Mouse (Mus musculus): ENCODE data around the gene Zkscan5. TPM values are rescaled to one million over a fixed set of nuclear protein-coding genes. Genes with fewer than 3 reads are reported as not detected.
"Not testable (repeated sequence)": the region's sequence is repeated elsewhere in the genome, so short reads cannot be mapped to it uniquely, and the experiment has no call there.

Gene Zkscan5
- polyA plus RNA-seq, 1 experiment = 10.1 TPM

DNA sequence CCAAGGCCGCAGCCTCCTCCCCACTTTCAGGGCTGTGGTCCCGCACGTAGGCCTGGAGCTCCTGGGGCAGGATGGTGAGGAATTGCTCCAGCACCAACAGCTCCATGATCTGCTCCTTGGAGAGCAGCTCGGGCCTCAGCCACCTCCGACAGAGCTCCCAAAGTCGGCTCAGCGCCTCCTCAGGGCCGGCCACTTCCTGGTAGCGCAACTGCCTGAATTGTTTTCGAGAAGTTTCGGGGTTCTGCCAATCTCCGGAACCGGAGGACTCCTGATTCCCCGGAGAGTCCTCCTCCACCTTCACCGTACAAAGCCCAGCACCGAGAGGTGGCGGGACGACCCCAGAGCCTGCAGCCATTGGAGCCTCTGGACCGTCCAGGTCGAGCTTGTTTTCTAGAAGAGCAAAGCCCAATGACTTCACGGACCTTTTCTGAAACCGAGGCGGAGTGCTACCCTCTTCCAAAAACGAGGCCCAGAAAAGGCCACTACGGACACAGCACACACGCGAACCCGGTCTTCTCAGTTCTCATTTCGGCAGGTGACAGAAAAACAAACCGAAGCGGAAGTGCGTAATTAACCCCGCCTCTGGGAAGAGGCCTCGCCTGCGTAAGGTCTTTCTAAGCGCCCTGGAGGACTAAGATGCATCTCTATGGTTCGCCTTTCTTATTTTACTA lies 2.9 kb upstream of the Zkscan5 start, which contains the start of gene Zkscan14:
Gene Zkscan14 (minus strand): TSS at position 548 of the 671 bp plus-strand sequence.
- peak within 1 kb of the TSS; percentile 94 for H3K4me3 ChIP-seq (ENCODE audit: insufficient read depth, low read depth, low read length)
- peak within 1 kb of the TSS; percentile 57 for H3K27ac ChIP-seq (replicated peaks; ENCODE audit: low read depth, low read length)
- peaks cover 8% of the 10 kb centered on the region for H3K4me1 ChIP-seq (ENCODE audit: control insufficient read depth, insufficient read depth, insufficient read length, low read length)

GRCm38 (mm10) chr5:145202446-145202845 lies 1.9 kb upstream of the Zkscan5 start:
- Histone ChIP-seq H3K27ac (replicated peaks; ENCODE audit: low read depth, low read length) (no peak overlapping the region), H3K4me1 (ENCODE audit: control insufficient read depth, insufficient read depth, insufficient read length, low read length) (peaks cover 8% of the 10 kb centered on the region), H3K4me3 (ENCODE audit: insufficient read depth, low read depth, low read length) (no peak overlapping the region)

DNA sequence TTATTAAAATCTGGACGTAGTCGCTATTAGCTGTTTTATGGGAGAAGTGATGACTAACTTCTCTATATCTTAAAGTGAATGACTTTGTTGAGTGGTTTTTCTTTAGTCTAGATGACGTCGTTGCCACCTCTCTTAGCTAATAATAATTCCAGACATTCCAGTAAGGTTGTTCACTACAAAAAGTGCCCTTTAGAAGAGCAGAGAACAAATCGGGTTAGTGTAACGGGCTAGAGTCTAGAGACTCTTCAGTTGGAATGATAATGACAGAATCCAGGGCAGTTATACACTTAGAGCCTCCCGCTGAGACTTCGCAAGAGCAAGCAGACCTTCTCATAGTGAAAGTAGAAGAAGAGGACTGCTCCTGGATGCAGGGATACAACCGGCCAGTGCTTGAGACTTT lies 679 bp downstream of the Zkscan5 start:
- H3K27ac ChIP-seq (replicated peaks; ENCODE audit: low read depth, low read length) = peak overlapping the region; percentile 18; the same call in 1 of the 2 replicates
- peaks cover 8% of the 10 kb centered on the region for H3K4me1 ChIP-seq (ENCODE audit: control insufficient read depth, insufficient read depth, insufficient read length, low read length)
- peak overlapping the region; percentile 42 for H3K4me3 ChIP-seq (ENCODE audit: insufficient read depth, low read depth, low read length)

- Histone ChIP-seq H3K4me3 (ENCODE audit: insufficient read depth, low read depth, low read length) (no peak overlapping the region), H3K27ac (replicated peaks; ENCODE audit: low read depth, low read length) (no peak overlapping the region), H3K4me1 (ENCODE audit: control insufficient read depth, insufficient read depth, insufficient read length, low read length) (peaks cover 6% of the 10 kb centered on the region)
Observed at GRCm38 (mm10) chr5:145207385-145207784, 3.0 kb downstream of the Zkscan5 start.

DNA sequence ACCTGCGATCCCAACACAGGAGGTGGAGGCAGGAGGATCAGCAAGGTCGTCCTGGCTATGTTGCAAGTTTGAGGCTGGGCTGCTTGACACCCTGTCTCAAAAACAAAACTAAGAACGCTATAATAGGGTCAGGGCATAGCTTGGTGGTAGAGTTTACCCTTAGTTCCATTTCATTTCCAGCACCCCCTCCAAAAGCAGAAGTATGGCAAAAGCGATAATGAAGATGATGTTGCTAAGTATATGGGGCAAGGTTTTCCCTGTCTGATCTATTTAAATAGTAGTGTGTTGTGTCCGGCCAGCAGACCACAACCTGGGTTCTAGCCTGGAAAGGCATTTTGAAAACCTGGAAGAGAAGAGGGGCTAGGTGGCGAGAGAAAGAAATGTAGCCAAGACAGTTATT lies 3.6 kb downstream of the Zkscan5 start:
- no peak overlapping the region for H3K4me3 ChIP-seq (ENCODE audit: insufficient read depth, low read depth, low read length)
- H3K4me1 ChIP-seq (ENCODE audit: control insufficient read depth, insufficient read depth, insufficient read length, low read length) = peaks cover 6% of the 10 kb centered on the region
- no peak overlapping the region for H3K27ac ChIP-seq (replicated peaks; ENCODE audit: low read depth, low read length)

DNA sequence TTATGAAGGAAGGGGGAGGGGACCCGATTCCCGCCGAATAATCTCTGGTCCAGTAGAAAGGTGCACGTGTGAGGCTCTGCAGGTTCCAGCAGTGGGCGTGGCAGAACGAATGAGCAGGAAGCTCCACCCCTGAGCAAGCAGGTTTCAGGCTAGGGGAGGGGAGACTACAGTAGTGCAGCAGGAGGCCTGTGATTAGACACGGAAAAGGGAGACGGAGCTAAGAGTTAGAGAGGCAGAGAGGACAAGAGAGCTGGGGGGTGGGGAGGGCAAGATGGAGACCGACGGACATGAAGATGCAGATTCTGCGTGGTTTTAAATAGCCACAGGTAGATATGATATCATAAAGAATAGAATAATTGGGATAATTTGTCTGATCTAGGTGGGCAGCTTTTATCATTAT lies 4.0 kb downstream of the Zkscan5 start:
- H3K27ac ChIP-seq (replicated peaks; ENCODE audit: low read depth, low read length); H3K4me1 ChIP-seq (ENCODE audit: control insufficient read depth, insufficient read depth, insufficient read length, low read length); H3K4me3 ChIP-seq (ENCODE audit: insufficient read depth, low read depth, low read length): not testable (repeated sequence)

- H3K4me1 ChIP-seq (ENCODE audit: control insufficient read depth, insufficient read depth, insufficient read length, low read length) = no peaks in the 10 kb centered on the region
- no peak overlapping the region for H3K27ac ChIP-seq (replicated peaks; ENCODE audit: low read depth, low read length)
- H3K4me3 ChIP-seq (ENCODE audit: insufficient read depth, low read depth, low read length) = no peak overlapping the region
Observed at GRCm38 (mm10) chr5:145211340-145211739, 7.0 kb downstream of the Zkscan5 start.

DNA sequence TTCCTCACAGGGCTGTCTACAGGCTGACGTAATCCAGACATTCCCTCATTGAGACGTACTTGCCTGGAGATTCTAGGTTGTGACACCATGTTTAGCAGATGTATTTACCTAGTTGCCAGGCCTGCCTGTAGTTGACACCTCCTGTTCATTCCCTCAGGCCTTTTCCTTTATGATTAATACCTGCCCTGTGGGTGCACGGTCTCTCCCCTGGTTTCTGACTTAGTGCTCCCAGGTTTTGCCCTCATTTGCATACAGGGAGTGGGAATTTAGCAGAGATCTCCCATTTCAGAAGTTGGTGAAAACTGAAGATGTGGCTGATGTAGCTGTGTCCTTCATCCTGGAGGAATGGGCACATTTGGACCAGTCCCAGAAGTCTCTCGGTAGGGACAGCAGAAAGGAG lies 7.9 kb downstream of the Zkscan5 start:
- Histone ChIP-seq H3K27ac (replicated peaks; ENCODE audit: low read depth, low read length) (no peak overlapping the region), H3K4me3 (ENCODE audit: insufficient read depth, low read depth, low read length) (no peak overlapping the region)

DNA sequence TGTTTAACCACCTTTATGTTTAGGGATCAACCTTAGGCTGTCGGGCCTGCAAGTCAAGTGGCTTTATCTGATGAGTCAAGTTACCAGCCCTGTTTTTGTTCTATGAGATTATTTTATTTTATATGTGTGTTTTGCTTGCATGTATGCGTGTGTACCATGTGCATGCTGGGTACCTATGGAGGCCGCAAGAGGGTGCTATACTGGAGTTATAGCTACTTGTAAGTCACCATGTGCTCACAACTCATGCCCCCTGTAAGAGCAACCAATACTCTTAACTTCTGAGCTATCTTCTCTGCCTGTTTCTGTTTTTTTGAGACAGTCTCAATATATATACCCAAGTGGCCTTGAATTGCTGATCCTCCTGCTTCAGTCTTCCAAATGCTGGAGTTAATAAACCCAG lies 9.1 kb downstream of the Zkscan5 start:
- H3K27ac ChIP-seq (replicated peaks; ENCODE audit: low read depth, low read length) = no peak overlapping the region
- no peaks in the 10 kb centered on the region for H3K4me1 ChIP-seq (ENCODE audit: control insufficient read depth, insufficient read depth, insufficient read length, low read length)
- no peak overlapping the region for H3K4me3 ChIP-seq (ENCODE audit: insufficient read depth, low read depth, low read length)

More for the DNA sequence above, 7.9 kb downstream of the Zkscan5 start:
- no peaks in the 10 kb centered on the region for H3K4me1 ChIP-seq (ENCODE audit: control insufficient read depth, insufficient read depth, insufficient read length, low read length)

GRCm38 (mm10) chr5:145214679-145215078 lies 10.3 kb downstream of the Zkscan5 start:
- no peak overlapping the region for H3K4me3 ChIP-seq (ENCODE audit: insufficient read depth, low read depth, low read length)
- no peaks in the 10 kb centered on the region for H3K4me1 ChIP-seq (ENCODE audit: control insufficient read depth, insufficient read depth, insufficient read length, low read length)
- no peak overlapping the region for H3K27ac ChIP-seq (replicated peaks; ENCODE audit: low read depth, low read length)

DNA sequence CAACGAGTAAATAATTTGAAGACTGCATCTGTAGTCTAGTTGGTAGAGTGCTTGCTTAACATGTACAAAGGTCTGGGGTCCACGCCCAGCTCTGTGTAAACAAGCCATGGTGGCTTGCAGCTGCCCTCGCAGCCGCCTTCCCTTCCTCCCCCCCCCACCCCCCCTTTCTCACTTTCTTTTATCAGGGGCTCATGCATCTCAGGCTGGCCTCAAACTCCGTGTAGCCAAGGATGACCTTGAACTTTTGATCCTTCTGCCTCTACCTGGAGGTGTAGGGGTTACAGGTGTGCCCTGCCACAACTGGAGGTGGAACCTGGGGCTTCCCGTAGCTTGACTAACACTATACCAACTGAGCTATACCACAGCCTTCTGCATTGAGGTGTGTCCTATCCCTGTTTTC lies 13.4 kb downstream of the Zkscan5 start:
- no peaks in the 10 kb centered on the region for H3K4me1 ChIP-seq (ENCODE audit: control insufficient read depth, insufficient read depth, insufficient read length, low read length)
- no peak overlapping the region for H3K4me3 ChIP-seq (ENCODE audit: insufficient read depth, low read depth, low read length)
- H3K27ac ChIP-seq (replicated peaks; ENCODE audit: low read depth, low read length) = no peak overlapping the region

GRCm38 (mm10) chr5:145218206-145218605 lies 13.8 kb downstream of the Zkscan5 start:
- Histone ChIP-seq H3K4me1 (ENCODE audit: control insufficient read depth, insufficient read depth, insufficient read length, low read length) (no peaks in the 10 kb centered on the region), H3K4me3 (ENCODE audit: insufficient read depth, low read depth, low read length) (no peak overlapping the region), H3K27ac (replicated peaks; ENCODE audit: low read depth, low read length) (no peak overlapping the region)

GRCm38 (mm10) chr5:145218671-145219070 lies 14.3 kb downstream of the Zkscan5 start:
- Histone ChIP-seq H3K4me3 (ENCODE audit: insufficient read depth, low read depth, low read length) (no peak overlapping the region), H3K4me1 (ENCODE audit: control insufficient read depth, insufficient read depth, insufficient read length, low read length) (no peaks in the 10 kb centered on the region), H3K27ac (replicated peaks; ENCODE audit: low read depth, low read length) (no peak overlapping the region)

GRCm38 (mm10) chr5:145219981-145220380 lies 15.6 kb downstream of the Zkscan5 start:
- Histone ChIP-seq H3K4me1 (ENCODE audit: control insufficient read depth, insufficient read depth, insufficient read length, low read length) (no peaks in the 10 kb centered on the region), H3K4me3 (ENCODE audit: insufficient read depth, low read depth, low read length) (no peak overlapping the region), H3K27ac (replicated peaks; ENCODE audit: low read depth, low read length) (no peak overlapping the region)

- H3K4me3 ChIP-seq (ENCODE audit: insufficient read depth, low read depth, low read length) = no peak overlapping the region
- no peaks in the 10 kb centered on the region for H3K4me1 ChIP-seq (ENCODE audit: control insufficient read depth, insufficient read depth, insufficient read length, low read length)
- H3K27ac ChIP-seq (replicated peaks; ENCODE audit: low read depth, low read length) = no peak overlapping the region
Observed at GRCm38 (mm10) chr5:145222840-145223239, 18.5 kb downstream of the Zkscan5 start.

- Histone ChIP-seq H3K4me3 (ENCODE audit: insufficient read depth, low read depth, low read length) (no peak overlapping the region), H3K27ac (replicated peaks; ENCODE audit: low read depth, low read length) (no peak overlapping the region)
Observed at GRCm38 (mm10) chr5:145223395-145223794, 19.0 kb downstream of the Zkscan5 start.

More at GRCm38 (mm10) chr5:145223395-145223794, 19.0 kb downstream of the Zkscan5 start:
- H3K4me1 ChIP-seq (ENCODE audit: control insufficient read depth, insufficient read depth, insufficient read length, low read length) = no peaks in the 10 kb centered on the region
